Mouse (Mus musculus): ENCODE data around the gene Ccdc85c. TPM values are rescaled to one million over a fixed set of nuclear protein-coding genes. Genes with fewer than 3 reads are reported as not detected.

Gene Ccdc85c
- polyA plus RNA-seq, 1 experiment from 2014 or later: 0.06 TPM

GRCm38 (mm10) chr12:108230077-108230476, 45.1 kb downstream of the Ccdc85c start:
- 96% methylated on average over 10 of the region's 12 CpGs for WGBS (ENCODE audit: missing documents)
- H3K79me2 ChIP-seq (ENCODE audit: inconsistent target): no peaks in the 10 kb centered on the region
- no peak overlapping the region for H3K4me3 ChIP-seq (ENCODE audit: inconsistent target)
- no peak overlapping the region for H3K27ac ChIP-seq
- no peaks in the 10 kb centered on the region for H3K36me3 ChIP-seq (ENCODE audit: inconsistent target)

DNA sequence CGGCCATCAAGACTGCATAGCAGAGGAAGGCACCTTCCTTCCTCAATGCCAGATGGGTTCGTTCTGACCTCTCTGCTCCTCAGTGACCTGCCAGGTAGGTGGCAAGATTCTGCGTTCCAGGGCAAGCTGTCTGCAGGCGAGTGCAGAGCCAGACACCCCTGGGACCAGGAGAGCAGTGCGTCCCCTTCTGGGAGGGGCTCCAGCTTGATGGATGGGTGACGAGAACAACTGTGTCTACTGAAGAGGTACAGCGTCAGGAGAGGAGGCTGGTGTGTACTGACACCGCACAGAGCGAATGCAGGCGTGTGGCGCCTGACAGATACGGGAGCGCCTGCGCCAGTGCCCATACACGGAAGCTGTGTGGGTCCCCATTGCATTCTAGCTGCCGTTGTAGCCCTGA, 47.7 kb downstream of the Ccdc85c start:
- H3K4me3 ChIP-seq (ENCODE audit: inconsistent target): no peak overlapping the region
- H3K36me3 ChIP-seq (ENCODE audit: inconsistent target): no peaks in the 10 kb centered on the region
- H3K79me2 ChIP-seq (ENCODE audit: inconsistent target): no peaks in the 10 kb centered on the region
- H3K27ac ChIP-seq: no peak overlapping the region
- WGBS (ENCODE audit: missing documents): 87% methylated on average over 16 of the region's 16 CpGs

- H3K27ac ChIP-seq: no peak overlapping the region
Observed at GRCm38 (mm10) chr12:108226941-108227340, 48.3 kb downstream of the Ccdc85c start.

GRCm38 (mm10) chr12:108226216-108226615, 49.0 kb downstream of the Ccdc85c start:
- Histone ChIP-seq H3K27ac (no peak overlapping the region), H3K36me3 (ENCODE audit: inconsistent target) (no peaks in the 10 kb centered on the region), H3K4me3 (ENCODE audit: inconsistent target) (no peak overlapping the region), H3K79me2 (ENCODE audit: inconsistent target) (no peaks in the 10 kb centered on the region)
- 96% methylated on average over 13 of the region's 13 CpGs for WGBS (ENCODE audit: missing documents)

More at GRCm38 (mm10) chr12:108226941-108227340, 48.3 kb downstream of the Ccdc85c start:
- H3K4me3 ChIP-seq (ENCODE audit: inconsistent target): no peak overlapping the region
- H3K79me2 ChIP-seq (ENCODE audit: inconsistent target): no peaks in the 10 kb centered on the region
- 85% methylated on average over 12 of the region's 12 CpGs for WGBS (ENCODE audit: missing documents)
- H3K36me3 ChIP-seq (ENCODE audit: inconsistent target): no peaks in the 10 kb centered on the region

DNA sequence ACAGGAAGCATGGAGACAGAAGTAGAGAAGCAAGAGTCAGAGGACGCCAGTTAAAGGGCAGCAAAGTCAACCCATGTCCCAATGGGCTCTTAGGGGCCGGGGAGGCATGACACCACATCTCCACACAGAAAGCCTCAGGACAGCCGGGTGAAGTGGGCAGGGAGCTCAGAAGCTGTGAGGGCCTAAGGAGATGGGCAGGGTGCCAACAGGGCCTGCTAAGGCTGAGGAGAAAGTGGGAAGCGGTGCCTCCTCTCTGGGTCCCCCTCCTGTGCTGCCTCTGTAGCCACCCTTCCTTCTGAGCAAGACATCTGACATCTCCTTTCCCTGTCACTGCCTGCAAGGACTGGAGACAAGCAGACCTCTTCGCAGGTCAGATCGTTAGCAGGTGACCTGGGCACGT, 49.4 kb downstream of the Ccdc85c start:
- Histone ChIP-seq H3K79me2 (ENCODE audit: inconsistent target) (no peaks in the 10 kb centered on the region), H3K36me3 (ENCODE audit: inconsistent target) (no peaks in the 10 kb centered on the region), H3K4me3 (ENCODE audit: inconsistent target) (no peak overlapping the region), H3K27ac (no peak overlapping the region)
- 71% methylated on average over 7 of the region's 7 CpGs for WGBS (ENCODE audit: missing documents)

GRCm38 (mm10) chr12:108223357-108223756, 51.9 kb downstream of the Ccdc85c start:
- no peak overlapping the region for H3K27ac ChIP-seq
- H3K4me3 ChIP-seq (ENCODE audit: inconsistent target): no peak overlapping the region
- H3K79me2 ChIP-seq (ENCODE audit: inconsistent target): no peaks in the 10 kb centered on the region
- 88% methylated on average over 7 of the region's 8 CpGs for whole genome bisulfite sequencing (ENCODE audit: missing documents)
- H3K36me3 ChIP-seq (ENCODE audit: inconsistent target): no peaks in the 10 kb centered on the region

DNA sequence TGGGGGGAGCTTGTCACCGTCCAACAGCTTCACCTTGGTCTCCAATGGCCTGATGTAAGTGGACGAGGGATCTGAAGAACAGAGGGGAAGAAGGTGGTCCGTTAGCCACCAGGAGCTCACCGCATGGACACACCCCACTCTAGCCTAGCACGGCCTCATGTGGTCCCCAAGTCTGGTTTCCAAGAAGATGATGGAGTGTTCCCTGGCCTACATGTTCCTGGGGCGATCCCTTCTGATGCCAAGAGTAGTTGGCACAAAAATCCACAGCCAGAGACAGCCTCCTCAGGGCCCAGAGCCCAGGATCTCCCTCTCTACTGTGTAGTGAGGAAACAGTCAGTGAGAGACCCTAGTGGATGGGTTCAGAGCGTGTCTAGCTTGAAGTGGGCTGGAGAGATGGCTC, 53.5 kb downstream of the Ccdc85c start:
- Histone ChIP-seq H3K79me2 (ENCODE audit: inconsistent target) (no peaks in the 10 kb centered on the region), H3K27ac (no peak overlapping the region), H3K36me3 (ENCODE audit: inconsistent target) (no peaks in the 10 kb centered on the region), H3K4me3 (ENCODE audit: inconsistent target) (no peak overlapping the region)
- 94% methylated on average over 7 of the region's 7 CpGs for WGBS (ENCODE audit: missing documents)

GRCm38 (mm10) chr12:108221206-108221605, 54.0 kb downstream of the Ccdc85c start:
- WGBS (ENCODE audit: missing documents): 68% methylated on average over 10 of the region's 10 CpGs
- H3K36me3 ChIP-seq (ENCODE audit: inconsistent target): no peaks in the 10 kb centered on the region
- no peak overlapping the region for H3K27ac ChIP-seq
- H3K4me3 ChIP-seq (ENCODE audit: inconsistent target): no peak overlapping the region
- no peaks in the 10 kb centered on the region for H3K79me2 ChIP-seq (ENCODE audit: inconsistent target)

DNA sequence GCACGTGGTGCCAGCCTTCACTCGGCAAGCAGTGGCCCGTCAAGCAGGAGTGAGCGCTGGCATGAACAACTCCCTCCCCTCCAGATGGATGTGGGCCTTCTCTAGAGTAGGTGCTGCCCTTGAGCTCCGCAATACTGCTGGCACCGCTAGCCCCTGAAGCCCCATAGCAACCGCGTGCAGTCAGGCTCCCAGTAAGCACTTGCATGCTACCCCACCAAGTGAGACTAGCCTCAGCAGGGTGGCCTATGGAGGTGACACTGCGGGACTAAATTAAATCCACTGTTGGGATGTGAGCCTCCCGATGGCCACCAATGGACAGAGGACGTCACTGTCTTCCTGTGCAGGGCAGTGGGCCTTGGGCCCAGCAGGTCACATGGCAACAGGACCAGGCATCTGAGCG, 54.6 kb downstream of the Ccdc85c start:
- H3K79me2 ChIP-seq (ENCODE audit: inconsistent target): no peaks in the 10 kb centered on the region
- H3K27ac ChIP-seq: no peak overlapping the region
- WGBS (ENCODE audit: missing documents): 91% methylated on average over 12 of the region's 12 CpGs
- H3K36me3 ChIP-seq (ENCODE audit: inconsistent target): no peaks in the 10 kb centered on the region
- H3K4me3 ChIP-seq (ENCODE audit: inconsistent target): no peak overlapping the region

GRCm38 (mm10) chr12:108219825-108220616, 55.2 kb downstream of the Ccdc85c start:
- Histone ChIP-seq H3K27ac (no peak overlapping the region), H3K36me3 (ENCODE audit: inconsistent target) (no peaks in the 10 kb centered on the region), H3K79me2 (ENCODE audit: inconsistent target) (no peaks in the 10 kb centered on the region), H3K4me3 (ENCODE audit: inconsistent target) (no peak overlapping the region)
- WGBS (ENCODE audit: missing documents): 93% methylated on average over 19 of the region's 21 CpGs

GRCm38 (mm10) chr12:108219163-108219562, 56.1 kb downstream of the Ccdc85c start:
- Histone ChIP-seq H3K4me3 (ENCODE audit: inconsistent target) (no peak overlapping the region), H3K27ac (no peak overlapping the region), H3K79me2 (ENCODE audit: inconsistent target) (no peaks in the 10 kb centered on the region), H3K36me3 (ENCODE audit: inconsistent target) (no peaks in the 10 kb centered on the region)
- WGBS (ENCODE audit: missing documents): 57% methylated on average over 11 of the region's 15 CpGs

DNA sequence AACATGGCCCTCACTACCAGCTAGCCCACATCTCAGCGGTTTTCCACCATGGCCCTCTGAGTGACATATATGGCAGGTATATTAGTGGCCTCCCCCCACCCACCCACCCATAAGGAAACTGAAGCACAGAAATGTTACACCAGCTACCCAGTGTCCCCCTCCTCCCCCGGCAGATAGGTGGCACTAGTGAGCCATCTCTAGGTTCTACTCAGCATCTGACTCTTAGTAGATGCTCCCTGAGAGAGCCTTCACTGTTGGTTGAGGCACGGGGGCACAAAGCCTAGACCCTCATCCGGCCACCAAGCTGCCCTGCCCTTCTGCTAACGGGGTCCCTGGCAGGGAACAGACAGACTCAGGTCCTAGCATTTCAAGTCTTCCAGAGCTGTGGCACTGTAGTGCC, 57.7 kb downstream of the Ccdc85c start:
- H3K36me3 ChIP-seq (ENCODE audit: inconsistent target): no peaks in the 10 kb centered on the region
- H3K27ac ChIP-seq: no peak overlapping the region
- 65% methylated on average over 5 of the region's 5 CpGs for WGBS (ENCODE audit: missing documents)
- no peaks in the 10 kb centered on the region for H3K79me2 ChIP-seq (ENCODE audit: inconsistent target)
- no peak overlapping the region for H3K4me3 ChIP-seq (ENCODE audit: inconsistent target)

- Histone ChIP-seq H3K36me3 (ENCODE audit: inconsistent target) (no peaks in the 10 kb centered on the region), H3K27ac (no peak overlapping the region), H3K79me2 (ENCODE audit: inconsistent target) (no peaks in the 10 kb centered on the region), H3K4me3 (ENCODE audit: inconsistent target) (no peak overlapping the region)
- 84% methylated on average over 11 of the region's 11 CpGs for WGBS (ENCODE audit: missing documents)
Observed at GRCm38 (mm10) chr12:108216611-108217370, 58.4 kb downstream of the Ccdc85c start.

DNA sequence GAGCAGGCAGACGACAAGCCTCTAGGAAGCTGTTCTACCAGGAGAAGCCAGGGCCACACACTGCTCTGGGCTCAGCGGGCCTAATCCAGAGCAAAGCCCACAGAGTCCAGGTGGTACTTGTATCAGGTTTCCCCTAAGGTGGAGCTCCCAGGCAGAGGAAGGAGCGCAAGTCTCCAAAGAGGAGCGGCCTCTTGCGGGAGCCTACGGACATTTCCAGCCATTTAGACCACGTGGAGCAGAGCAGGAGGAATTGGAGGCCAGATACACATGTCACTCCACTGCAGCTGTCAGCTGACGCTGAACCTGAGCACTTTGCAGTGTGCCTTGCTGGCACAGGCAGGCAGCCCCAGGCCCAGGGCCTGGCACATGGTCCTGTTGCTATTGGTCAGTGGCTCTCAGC, 60.1 kb downstream of the Ccdc85c start:
- Histone ChIP-seq H3K79me2 (ENCODE audit: inconsistent target) (no peaks in the 10 kb centered on the region), H3K27ac (no peak overlapping the region), H3K4me3 (ENCODE audit: inconsistent target) (no peak overlapping the region), H3K36me3 (ENCODE audit: inconsistent target) (no peaks in the 10 kb centered on the region)
- WGBS (ENCODE audit: missing documents): 93% methylated on average over 8 of the region's 8 CpGs

Measured in macrophage (primary cell).